Mouse (Mus musculus) retina, postnatal 7 days (tissue): ENCODE measurements around the gene Bahcc1.

Experiments
- DNase-seq: peaks from one replicate; pipeline ENCODE4 v3.0.0-alpha.2; 2012; ENCODE audit warnings: low read depth, low spot score

Gene Bahcc1

DNA sequence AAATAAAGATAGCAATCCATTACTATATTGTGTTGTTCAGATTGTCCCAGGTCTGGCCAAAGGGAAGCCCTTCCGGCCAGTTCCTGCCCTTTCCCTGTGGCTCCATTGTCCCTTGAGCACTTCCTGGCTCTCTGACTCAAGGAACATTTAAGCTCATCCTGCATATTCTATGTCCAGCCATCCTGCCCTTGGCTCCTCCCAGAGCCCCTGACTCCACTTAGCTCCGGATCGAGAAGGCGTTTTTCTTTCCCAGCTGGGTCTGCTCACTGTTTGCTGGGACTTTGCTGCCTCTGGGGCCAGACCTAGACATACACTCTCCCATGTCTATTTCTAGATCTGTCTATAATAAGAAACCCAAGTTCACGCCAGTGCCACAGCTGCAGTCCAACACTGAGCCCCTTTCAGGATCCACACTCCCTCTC, 26.1 kb upstream of the Bahcc1 start:
- DNase-seq, result no peak

DNA sequence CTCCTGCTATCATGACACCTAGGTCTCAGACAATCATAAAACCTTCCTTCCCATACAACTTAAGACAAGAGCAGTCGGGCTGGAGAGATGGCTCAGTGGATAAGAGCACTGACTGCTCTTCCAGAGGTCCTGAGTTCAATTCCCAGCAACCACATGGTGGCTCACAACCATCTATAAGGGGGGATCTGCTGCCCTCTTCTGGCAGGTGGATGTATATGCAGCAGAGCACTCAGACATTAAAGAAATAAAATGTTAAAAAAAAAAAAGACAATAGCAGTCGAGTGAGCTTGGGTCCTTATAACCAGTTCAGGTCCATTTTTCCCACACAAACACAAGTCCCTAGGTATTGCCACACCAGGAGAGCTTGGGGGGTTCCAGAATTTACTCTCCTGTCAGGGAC, 23.9 kb upstream of the Bahcc1 start:
- DNase-seq, result no peak

DNA sequence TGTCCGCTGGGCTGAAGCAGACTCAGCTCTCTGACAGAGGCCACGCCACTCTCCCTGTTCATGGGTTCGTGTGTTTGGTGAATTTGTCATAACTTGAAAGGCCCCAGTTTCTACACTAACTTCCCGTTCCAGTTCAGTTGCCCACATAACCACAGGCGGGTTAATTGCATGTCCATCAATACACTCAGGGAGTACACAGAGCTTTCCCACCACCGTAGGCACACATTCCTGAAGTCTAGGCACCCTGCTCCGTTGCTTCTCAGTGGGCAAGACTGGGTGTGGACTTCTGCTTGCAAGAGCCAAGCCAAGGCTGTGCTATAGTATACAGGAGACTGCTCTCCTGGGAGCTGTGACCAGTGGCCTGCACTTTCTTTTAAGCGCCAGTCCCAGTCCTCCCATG, 23.3 kb upstream of the Bahcc1 start:
- no peak for DNase-seq

DNA sequence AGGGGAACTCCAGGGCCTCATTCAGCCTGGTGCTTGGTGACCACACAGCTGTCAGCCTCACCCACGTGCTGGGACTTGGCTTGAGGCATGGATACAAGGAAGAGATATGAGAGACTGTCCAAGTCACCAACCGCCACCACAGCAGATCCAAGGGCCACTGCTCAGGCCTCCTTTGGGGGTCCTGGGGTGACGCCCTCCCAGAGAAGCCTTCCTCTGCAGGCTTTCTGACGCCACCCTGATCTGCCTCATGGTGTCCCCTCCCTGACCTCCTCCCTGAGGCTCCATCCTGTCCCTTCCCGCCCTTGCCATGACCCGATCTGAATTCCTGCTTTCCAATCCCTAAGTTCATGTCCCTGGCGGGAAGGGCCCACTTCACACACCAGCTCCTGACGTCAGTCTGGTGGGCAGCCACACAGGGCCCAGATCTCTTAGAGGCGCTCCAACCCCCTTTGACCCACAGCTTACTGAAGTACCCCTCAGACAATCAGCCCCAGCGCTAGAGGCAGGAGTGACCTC, 17.0 kb upstream of the Bahcc1 start:
- DNase-seq, result no peak

DNA sequence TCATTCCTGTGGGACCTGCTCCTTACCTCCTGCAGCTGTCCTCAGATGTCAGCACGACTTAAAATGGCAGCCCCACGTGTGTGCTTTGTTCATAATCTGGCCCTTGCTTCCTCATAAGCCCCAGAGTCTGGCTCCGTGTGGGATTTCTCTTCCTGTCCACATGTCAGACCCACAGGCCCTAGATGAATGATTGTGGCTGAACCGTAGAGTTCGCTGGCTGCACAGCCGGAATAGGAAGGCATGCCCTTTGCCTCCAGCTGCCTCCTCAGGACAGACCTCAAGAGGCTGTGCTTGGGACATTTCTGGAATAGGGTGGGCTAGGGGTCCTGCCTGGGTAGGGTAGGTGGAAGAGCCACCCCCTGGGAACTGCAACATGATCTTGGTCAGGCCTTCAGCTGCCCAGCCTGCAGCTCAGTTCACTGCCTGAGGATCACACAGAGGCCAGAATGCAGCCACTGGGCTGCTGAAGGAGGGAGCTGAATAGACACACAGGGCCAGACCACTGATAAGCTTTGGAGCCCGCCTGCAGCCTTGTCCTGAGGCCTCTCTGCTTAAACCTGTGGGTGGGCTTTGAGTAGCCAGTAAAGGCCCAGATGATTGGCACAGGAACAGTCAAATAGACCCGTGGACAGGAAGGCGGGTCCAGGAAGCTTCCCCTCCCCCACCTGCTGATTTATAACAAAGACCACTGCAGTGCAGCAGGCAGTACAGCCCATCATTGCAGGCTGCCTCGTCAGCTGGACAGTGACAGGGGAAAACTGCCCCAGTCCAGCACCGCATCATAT, 16.0 kb upstream of the Bahcc1 start:
- no peak for DNase-seq

DNA sequence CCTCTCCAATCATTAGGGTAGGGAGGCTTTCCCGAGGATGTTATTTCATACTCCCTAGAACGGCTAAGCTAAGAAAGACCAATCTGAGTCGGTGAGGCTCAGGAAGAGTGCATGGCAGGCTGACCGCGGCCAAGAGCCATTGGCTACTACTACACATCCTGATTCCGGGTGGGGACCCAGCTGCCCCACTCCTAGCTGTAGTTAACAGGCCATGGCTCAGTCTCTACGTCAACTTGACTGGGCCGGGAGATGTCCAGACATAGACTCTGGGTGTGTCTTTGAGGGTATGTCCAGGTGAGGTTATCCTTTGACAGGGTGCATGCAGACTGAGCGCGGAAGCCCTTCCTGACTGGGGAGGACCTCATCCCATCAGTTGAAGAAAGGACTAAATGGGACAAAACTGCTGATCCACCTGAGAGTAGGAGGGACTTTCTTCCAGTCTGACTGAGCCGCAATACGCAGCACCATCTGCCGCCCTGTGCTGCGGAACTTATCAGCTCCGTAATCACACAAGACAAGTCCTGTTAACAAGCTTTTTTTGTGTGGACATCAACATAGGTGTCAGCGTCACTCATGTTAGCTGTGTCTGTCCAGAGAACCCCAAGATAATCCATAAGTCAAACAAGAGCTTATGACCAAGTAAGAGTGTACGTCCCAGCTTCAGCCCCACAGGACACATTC, 14.4 kb upstream of the Bahcc1 start:
- no peak for DNase-seq

DNA sequence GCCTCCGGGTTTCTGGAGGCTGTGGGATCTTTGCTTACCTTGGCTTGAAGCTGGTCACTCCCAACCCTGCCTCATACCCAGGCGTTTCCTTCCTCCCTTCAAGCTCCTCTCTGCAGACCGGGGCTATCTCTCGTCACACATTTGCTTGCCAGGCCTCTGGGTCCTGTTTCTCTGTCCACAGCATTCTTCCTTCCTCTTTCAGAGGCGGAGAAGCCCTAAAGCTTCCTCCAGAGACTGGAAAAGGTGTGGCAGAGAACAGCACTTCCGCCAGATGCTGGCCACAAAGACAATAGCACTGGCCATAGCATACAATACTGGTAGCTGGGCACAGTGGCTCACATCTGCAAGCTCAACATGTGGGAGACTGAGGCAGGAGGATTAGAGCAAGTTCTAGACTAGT, 13.8 kb upstream of the Bahcc1 start:
- no peak for DNase-seq

DNA sequence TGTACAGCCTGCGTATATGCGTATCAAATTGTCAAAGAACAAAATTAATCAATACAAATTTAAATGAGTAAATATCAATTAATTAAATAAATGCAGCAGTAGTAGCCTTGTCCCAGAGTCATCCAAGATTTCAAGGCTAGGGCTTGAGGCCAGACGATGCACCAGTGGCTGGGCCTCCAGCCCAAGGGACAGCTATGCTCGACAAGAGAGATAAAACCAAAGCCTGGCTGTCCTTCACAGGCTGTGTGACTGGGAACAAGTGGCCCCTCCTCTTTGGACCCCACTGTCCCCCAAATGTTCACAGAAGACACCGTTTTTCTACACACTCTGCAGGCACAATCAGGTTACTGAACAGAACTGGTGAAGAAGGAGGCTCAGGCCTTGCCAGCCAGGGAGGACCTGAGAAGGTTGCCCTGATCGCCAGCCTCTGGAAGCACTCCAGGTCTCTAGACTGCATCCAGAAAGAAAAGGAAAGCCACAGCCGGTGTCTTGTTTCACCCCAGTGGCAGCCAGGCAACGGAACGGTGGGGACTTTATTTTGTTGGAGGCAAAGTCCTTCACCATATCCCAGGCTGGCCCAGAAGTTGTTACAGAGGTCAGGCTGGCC, 12.7 kb upstream of the Bahcc1 start:
- DNase-seq, result no peak

DNA sequence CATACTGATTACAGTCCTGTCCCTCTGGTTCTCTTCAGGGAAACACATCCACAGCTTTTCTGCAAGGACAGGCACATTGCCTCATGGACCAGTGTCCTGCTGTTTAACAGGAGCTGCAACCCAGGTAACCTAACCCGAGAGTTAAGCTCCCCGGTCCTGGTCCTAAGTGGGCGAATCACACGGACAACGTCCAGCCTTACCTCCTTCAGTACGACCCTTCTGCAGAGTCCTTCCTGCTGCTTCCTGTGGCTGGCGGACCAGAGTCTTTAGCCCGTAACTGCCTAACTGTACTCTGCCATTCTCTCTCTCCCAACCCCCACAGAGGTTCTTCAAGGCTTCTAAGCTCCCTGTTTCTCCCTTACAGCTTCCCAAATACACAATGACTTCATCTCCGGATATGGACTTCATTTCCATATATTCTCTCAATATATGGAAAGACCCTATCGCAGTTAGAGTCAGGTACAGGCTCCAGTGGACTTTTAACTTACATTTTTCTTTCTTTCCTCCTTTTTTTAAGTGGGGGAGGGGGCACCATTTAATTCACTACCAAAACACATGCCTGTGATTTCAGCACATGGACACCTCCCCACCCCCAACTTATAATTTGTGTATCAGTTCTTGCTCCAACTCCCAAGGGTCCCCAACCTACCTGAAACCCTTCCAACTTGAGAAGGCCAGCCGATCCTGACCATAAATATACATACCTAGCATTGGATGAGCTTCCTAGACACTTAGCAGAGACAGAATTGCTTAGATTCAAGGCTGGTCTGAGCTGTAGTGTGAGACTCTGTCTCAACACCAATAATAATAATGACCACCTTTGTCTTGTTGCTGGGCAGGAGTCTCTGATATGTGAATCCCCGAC, 11.6 kb upstream of the Bahcc1 start:
- DNase-seq, result no peak

DNA sequence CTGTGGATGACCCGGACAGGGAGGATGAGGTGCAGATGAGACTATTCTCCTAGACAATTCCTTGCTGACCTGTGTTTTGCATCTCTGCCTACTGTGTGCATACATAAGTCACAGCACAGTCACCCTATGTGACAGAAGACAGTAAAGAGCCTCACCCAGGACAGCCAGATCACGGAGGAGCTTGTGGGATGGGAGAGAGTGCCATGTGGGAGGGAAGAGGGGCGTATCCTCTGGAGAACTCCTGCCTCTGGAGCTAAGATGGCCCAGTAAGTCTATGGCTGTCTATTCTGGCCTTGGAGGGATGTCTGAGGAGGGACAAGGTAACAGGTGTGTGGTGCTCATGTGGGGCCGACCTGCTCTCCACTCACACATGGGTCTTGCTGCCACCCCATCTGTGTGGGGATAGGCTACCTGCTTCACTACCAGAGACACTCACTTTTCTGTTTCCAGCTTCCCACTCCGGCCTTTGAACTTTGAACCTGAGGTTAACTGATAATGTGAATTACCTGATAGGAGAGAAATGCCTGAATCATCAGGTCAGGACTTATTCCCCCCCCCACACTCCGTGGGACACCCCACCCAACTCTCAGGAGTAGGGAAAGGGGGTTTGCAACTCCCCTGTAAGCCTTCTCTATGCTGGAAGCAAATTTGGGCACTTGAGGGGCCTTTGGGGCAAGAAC, 10.2 kb upstream of the Bahcc1 start:
- DNase-seq, result no peak

DNA sequence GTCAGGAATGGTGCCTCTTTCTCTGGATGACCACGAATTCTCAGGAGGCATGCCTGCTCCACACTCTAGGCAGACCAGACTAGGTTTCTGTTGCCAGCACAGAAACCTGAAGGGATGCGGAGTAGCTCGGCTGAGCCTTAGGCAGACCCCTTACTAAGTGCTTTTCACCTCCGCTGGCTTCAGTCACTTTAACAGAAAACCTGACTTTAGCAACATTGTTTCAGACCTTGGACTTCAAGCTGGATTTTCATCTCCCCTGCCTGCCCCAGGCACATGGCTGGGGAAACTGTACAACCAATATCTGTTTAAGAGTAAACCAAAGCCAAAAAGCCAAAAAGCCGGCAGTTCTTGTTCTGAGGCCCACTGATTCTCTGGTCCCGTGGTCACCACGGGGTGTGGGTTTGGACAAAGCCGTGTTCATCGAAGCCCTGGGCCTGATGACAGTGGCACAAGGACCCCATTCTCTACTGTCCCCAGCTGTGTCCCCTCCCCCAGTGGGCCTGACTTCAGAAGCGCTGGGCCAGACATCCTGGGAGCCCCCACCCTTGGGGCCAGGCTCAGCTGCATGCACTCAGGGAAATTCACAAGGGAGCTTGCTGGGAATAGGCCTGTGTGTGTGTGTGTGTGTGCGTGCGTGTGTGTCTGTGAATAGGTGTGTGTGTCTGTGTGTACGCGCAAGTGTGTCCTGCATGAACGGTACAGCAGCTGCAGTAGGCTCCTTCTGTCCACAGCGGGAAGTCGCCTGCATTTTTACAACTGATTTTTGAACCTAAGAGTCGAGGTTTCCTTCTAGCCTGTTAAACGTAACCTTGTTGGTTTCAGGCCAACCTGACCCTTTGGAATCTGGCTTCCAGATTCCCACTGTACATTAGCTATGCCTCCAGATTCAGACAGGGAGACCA, 8.9 kb upstream of the Bahcc1 start:
- DNase-seq, result no peak

DNA sequence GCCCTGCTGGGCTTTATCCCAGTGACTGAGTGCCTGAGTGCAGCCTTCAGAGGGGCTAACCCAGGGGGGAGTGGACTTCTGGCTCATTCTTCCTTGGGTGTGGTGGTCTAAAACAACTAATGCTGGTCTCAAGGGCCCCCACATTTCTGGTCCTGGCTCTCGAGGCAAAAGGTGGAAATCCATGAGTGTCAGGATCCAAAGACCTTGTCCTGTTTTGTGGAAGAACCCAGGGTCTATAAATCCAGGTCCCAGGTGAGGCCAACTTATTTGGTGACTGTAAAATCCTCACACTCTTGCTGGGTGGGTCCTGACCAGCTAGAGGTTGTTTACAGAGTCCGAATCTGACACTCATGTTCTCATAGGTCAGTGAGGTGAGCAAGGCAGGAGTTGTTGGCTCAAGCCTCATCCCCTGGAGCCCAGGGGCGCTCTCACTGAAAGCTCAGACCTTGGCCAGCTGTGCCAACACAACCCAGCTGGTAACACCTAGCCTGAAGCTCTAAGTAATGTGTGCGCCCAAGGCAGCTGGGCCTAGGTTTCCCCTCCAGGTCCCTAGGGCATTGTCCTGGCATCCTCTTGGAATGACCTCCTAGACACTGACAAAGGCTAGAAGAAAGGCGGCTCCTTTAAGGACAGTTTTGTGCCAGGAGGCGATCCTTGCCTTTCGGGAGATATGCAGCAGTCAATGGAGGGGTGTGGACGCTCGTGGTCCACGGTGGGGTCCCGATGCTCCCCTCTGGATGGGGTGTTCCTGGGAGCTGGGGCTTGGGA, 8.1 kb upstream of the Bahcc1 start:
- DNase-seq, result no peak

DNA sequence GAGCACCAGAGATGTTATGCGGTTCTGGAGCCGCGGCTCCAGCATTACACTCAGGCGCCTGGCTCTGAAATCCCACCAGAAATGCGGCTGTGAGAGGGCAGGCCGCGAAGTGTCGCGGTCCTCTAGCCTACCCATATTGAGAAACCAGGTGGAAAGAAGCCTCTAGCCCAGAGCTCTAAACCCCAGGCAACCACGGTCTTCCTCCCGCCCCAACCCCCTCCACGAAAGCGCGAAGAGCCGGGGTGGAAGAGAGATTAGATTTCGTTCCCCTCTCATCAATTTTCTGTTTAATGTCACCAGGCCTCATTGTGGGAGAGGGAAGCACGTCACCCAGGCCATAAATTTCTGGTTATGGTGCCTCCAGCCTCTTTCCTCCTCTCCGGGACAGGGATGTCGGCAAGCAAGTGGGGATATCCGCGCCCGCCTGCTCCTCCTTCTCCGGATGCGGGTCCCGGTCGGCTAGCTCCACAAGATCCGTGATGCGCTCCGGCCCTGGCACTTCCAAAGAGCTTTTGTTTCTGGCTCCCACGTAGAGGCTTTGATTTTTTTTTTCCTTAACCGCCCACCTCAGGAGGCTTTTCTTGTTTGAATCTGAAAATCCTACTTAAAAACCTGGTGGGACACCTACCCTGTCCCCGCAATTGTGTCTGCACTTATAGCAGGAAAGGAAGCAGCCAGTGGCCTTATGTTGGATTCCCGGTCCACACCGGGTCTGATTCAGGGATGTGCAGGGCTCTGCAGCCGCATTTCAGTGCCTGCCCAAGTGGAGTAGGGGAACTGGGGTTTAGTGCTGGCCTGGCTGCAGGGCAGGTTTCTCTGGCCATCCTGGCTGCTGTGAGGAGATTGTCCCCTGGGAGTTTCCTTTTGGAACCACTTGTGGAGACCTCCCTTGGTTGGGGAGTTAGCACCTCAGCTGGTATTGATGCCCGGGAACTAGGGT, 7.2 kb upstream of the Bahcc1 start:
- no peak for DNase-seq

DNA sequence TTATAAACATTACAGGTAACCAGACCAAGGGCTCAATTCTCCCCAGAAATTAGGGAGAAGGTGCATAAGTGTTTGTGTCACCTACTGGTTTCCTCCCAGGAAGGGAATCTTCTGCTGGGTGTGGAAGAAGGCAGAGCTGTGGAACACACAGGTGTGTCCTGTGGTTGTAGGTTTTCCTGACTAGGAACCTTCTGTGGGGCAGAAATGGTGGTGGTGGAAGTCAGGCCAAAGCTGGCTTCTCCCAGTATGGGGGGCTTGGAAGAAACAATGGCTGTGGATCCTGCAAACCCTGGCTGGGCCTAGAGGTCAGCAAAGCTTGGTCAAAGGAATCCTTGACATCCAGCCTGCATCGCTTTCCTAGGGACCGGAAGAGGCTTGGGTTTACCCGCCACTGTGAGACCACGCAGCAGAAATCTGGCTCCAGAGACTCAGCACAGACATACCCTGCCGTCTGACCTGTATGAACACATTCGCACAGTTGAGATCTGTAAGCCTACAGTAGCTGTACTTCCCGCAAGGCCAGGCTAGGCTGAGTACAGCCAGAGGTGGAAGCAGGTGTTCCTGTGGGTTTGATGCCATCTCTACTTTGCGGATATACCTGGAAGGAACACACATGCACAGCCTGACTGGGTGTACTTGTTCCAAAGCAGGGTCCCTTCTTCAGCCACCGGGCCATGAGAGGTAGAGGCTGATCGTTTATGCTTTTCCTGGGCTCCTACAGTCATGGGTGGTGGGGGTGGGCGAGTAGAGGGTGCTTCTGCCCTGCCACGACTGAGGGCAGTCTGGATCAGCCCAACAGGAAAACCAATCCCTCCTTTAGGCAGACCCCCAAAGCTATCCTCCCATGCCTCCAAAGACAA, 6.1 kb upstream of the Bahcc1 start:
- no peak for DNase-seq

DNA sequence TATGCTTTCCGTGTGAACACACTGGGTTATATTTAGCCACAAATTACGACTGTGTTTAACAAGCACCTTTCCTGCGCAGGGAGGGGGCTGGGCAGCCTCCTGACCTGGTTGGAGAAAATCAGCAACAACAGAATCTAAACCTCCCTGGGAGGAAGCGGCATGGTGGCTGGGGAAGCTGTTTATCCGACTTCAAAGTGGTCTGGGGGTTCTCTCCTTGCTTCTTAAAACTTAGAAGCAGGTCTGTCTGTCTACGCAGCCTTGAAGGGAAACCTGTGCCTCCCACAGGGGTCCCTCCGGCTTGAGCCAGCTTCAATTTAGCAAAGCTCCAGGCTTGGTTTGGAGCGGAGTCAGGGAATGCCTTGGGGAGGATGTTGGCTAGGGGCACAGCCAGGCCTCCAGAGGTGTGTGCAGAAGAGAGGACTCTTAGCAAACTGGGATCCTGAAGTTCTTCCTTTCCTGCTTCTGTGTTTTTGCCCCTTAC, 5.1 kb upstream of the Bahcc1 start:
- DNase-seq, result no peak

DNA sequence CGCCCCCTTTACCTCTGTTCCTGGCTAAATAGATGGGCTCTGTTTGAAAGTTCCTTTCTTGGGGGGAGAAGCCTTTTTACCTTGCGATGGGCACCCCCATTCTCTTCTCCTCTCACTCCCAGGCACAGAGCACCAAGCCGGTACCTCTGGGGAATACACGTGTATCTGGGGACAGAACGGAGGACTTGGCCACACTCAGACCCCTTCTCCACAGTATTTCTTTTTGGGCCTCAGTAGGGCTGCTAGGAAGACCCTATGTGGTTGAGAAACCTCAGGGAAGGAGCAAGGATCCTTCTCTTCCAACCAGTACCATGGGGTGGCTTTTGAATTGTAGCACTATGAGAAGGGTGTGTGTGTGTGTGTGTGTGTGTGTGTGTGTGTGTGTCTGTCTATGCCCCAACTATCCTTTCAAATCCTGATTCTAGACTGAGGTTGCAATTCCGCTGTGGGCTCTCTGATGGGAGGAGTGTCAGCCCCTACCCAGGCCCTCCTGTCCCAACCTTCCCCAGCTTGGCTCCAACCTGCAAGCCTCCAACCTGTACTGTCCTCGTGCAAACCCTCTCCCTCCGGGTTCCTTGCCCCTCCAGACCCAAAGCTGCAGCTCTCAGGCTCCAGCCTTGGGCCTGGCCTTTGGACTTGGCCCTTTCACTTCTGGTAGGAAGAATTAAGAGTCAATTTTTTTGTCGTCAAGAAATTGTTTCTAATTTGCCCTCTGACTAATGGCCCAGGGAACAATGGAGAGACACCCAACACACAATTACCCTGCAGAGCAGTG, 4.4 kb upstream of the Bahcc1 start:
- no peak for DNase-seq
